Mouse (Mus musculus): ENCODE results near the gene Wfikkn2.

Gene Wfikkn2

DNA sequence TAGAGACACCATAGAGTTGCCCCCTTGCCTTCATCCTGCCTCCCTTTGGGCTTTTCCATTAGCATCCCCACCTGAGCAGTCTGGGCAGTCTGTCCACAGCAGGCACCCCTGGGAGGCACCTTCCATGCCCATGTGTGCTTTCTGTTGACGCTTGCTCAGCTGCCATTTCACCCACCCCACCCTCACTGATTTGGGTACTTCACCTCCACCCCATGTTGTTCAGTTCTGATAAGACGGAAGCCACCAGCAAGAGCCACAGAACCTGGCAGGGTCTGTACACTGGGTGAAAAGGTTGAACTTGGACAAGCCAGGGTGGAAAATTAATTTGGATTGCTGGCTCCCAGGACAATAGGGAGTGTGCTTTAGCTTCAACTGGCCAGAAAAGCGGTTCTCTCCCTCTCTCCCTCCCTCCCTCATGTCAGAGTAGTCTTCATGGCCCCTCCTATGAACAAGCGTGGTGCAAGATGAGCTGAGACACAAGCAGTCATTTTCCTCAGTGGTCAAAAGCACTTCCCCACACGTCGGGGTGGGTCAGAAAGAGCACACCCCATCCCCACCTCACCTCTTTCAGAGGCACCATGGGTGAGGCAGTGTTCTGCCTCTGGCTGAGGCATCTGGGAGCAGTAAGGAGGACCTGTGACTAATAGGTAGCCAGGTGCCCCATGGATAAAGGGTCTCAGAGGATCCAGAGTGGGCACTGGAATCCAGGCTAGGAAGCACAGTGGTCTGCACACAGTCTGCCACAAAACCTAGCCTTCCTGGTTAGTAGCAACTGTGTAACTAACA is 16.0 kb upstream of the Wfikkn2 start:
- no peak for DNase-seq (ENCODE audit: low read depth, low spot score)

GRCm38 (mm10) chr11:94259814-94260213 is 14.0 kb upstream of the Wfikkn2 start:
- no peak for DNase-seq (ENCODE audit: low read depth, low spot score)

GRCm38 (mm10) chr11:94257987-94258386 is 12.2 kb upstream of the Wfikkn2 start:
- DNase-seq (ENCODE audit: low read depth, low spot score), result no peak

DNA sequence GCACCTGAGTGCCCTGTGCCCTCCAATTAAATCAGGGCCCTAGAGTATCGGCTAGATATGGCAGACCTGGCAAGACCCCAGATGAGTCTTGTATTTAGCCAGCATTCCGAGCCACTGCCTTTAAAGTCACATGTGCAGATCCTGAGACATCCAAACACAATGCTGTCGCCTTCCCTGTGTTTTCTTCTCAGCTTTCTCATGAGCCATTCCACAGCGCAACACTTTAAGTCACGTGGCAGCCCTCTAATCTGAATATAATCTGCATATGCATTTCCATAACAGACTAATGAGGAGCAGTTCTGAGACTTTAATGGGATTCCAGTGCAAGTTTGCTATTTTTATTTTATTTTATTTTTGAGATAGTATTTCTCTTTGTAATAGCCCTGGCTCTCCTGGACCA is 9.9 kb upstream of the Wfikkn2 start:
- no peak for DNase-seq (ENCODE audit: low read depth, low spot score)

- DNase-seq (ENCODE audit: low read depth, low spot score), result no peak
Observed at GRCm38 (mm10) chr11:94253691-94254090, 7.9 kb upstream of the Wfikkn2 start.

- DNase-seq (ENCODE audit: low read depth, low spot score), result no peak
Observed at GRCm38 (mm10) chr11:94253156-94253555, 7.4 kb upstream of the Wfikkn2 start.

- DNase-seq (ENCODE audit: low read depth, low spot score), result no peak
Observed at GRCm38 (mm10) chr11:94246789-94247061, 920 bp upstream of the Wfikkn2 start.

- DNase-seq (ENCODE audit: low read depth, low spot score), result no peak
Observed at GRCm38 (mm10) chr11:94244385-94244784, 1.4 kb downstream of the Wfikkn2 start.

DNA sequence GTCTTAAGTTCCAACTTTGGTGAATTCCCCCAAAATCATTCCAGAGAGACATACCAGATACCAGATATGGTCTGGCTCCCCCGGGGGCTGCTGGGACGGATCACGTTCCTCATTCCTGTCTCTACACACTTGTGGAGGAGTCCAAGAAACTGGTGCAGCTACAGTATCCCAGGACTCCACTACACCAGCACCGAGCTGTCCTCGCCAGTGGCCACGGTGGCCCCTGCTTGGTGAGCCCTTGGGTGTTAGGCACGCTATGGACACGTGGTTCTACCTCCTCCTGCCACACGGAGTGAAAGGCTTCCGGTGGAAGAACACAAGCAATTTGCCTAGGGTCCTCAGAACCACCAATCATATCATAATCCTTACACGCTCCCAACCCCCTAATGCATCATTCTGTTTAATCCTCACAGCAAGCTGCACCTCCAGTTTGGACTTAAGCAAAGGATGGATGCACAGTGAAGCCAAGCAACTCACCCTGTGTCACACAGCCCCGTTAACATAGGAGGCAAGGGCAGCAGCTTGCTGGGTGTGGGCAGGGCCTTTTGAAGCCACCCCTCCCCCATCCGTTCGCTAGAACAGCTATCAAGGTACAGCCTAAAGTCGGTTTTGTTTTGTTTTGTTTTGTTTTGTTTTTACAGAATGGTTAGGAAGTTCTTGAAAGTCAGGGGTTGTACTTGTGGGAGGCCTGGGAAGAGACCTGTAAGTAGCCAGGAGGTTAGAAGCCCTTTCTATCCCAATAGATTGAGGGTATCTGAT is 2.2 kb downstream of the Wfikkn2 start:
- DNase-seq (ENCODE audit: low read depth, low spot score), result no peak

DNA sequence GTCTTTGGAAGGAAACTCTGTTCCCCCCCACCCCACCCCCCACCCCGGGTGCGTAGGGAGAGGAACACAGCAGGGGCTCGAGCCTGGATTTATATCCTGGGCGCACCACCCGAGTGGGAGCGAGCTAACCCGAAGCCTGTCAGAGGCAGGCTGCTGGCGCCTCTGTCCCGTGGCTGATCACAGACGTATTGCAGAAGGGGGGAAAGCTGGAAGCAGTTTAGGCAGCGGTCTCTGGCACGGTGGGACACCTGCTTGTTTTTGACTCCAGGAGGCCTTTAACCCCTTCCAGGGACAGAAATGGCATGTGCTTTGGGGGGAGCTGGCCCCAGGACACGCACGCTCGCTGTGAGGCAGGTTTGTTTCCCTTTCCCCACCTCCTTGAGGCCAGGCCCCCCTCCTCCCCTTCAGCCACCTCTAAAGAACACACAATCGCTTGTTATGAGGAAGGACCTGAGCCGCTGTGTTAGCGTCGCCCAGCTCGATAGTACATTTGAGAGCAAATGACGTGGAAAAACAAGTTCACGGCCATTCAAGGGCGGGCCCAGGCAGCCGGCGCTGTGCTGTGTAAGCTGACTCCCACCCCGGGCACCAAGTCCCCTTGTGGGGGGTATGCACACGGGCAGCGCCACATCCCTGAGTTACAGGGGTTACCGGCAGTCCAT is 2.9 kb downstream of the Wfikkn2 start:
- DNase-seq (ENCODE audit: low read depth, low spot score), result no peak

GRCm38 (mm10) chr11:94239706-94240105 is 6.1 kb downstream of the Wfikkn2 start:
- no peak for DNase-seq (ENCODE audit: low read depth, low spot score)

- DNase-seq (ENCODE audit: low read depth, low spot score), result no peak
Observed at GRCm38 (mm10) chr11:94238786-94239185, 7.0 kb downstream of the Wfikkn2 start.

DNA sequence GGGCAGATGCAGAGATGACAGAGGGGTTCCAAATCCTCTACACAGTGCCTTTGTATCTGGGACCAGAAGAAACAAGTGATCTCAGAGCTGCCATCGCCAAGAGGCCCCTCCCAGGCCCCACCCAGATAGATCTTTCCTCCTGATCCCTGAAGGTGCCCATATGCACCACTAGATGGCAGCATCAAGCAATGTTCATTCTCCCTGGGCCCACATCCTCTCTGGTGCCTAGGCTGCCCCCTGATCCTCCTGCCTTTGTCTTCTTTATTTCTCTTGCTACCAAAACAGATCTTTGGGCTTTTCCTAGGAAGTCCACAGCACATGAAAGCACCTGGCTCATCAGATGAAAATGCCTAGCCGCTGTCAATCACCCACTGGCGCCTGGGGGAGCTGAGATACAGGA is 9.7 kb downstream of the Wfikkn2 start:
- DNase-seq (ENCODE audit: low read depth, low spot score), result peak; percentile 66

GRCm38 (mm10) chr11:94234857-94235256 is 10.9 kb downstream of the Wfikkn2 start:
- DNase-seq (ENCODE audit: low read depth, low spot score), result no peak

GRCm38 (mm10) chr11:94234380-94234779 is 11.4 kb downstream of the Wfikkn2 start:
- no peak for DNase-seq (ENCODE audit: low read depth, low spot score)

GRCm38 (mm10) chr11:94233405-94233804 is 12.4 kb downstream of the Wfikkn2 start:
- no peak for DNase-seq (ENCODE audit: low read depth, low spot score)

- no peak for DNase-seq (ENCODE audit: low read depth, low spot score)
Observed at GRCm38 (mm10) chr11:94231821-94232552, 13.8 kb downstream of the Wfikkn2 start.

GRCm38 (mm10) chr11:94230244-94230643 is 15.6 kb downstream of the Wfikkn2 start:
- DNase-seq (ENCODE audit: low read depth, low spot score), result no peak

DNA sequence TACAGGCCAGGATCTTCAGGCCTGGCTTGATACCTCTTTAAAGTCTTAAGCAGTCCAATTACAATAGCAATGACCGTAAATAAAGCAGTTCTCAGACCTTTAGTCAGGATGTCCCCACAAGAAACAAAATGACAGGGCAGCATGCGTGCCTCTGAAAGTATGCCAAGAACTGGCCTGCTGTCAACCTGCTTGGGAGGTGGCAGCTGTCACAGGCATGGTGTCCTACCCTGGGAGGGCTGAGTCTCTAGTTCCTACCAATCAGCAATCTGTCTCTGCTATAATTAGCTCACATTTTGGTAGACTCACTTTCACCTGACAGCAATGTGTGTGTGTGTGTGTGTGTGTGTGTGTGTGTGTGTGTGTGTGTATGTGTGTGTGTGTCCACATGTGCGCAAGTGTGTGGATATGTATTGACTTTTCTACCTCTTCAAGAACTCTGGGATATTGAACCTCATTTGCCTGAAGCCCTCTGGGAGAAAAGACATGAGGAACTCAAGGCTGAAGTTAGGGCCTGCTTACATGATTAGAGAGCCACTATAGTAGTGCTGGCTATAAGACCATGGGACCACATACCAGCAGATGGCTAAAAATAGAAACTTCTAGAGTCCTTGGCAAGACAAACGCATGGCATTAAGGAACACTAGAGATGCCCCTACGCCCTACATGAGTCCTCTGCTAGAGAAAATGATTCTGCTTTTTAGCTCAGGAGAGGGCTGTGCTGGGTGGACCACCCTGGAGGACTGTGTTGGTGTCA is 16.4 kb downstream of the Wfikkn2 start:
- no peak for DNase-seq (ENCODE audit: low read depth, low spot score)

- no peak for DNase-seq (ENCODE audit: low read depth, low spot score)
Observed at GRCm38 (mm10) chr11:94228416-94228815, 17.4 kb downstream of the Wfikkn2 start.

DNA sequence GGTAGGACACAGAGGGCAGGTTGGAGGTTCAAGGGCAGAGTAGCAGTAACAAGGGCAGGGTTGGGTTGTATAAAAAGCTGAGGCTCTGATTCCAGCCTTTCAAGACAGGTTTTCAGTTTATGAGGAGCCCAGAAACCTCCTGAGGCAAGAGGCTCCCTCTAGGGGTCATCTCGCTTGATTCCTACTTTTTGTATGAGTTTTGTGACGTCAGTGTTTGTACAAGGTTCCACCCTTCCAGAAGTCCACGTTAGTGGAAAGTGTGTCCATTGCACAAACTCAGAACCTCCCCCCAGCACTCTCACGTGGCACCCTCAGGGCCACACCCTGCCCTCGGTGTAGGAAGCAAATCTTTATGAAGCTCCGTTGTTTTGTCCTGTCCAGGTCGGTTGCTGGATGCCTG is 19.8 kb downstream of the Wfikkn2 start:
- DNase-seq (ENCODE audit: low read depth, low spot score), result no peak

Data from retina, adult 2 months (tissue).